Mouse (Mus musculus) forebrain, embryonic 15.5 days (tissue): Measurements from ENCODE around the gene Prr23a1. TPM values are rescaled to one million over a fixed set of nuclear protein-coding genes. Genes with fewer than 3 reads are reported as not detected.
"Not testable (repeated sequence)": the region's sequence is repeated elsewhere in the genome, so short reads cannot be mapped to it uniquely, and the experiment has no call there.

Source experiments
- ATAC-seq: fragments of 200-750 bp; cut with Nextera tagmentation; replicated peaks from 2 replicates; pipeline ENCODE4 v1.8.0; 2017; ENCODE audit warnings: mild to moderate bottlenecking, moderate TSS enrichment, moderate library complexity
- H3K27ac ChIP-seq: fragments of 300-500 bp; sonication (generic); replicated peaks from 2 replicates; pipeline ENCODE4 v1.5.1; 2015; ENCODE audit warnings: mild to moderate bottlenecking, inconsistent platforms
- H3K27me3 ChIP-seq: fragments of 300-500 bp; sonication (generic); 2 replicates; pipeline ENCODE4 v1.6.1; 2015; ENCODE audit warnings: inconsistent platforms
- H3K36me3 ChIP-seq: fragments of 300-500 bp; sonication (generic); 2 replicates; pipeline ENCODE4 v1.6.1; 2015; ENCODE audit warnings: mild to moderate bottlenecking, inconsistent platforms
- H3K4me1 ChIP-seq: fragments of 300-500 bp; sonication (generic); 2 replicates; pipeline ENCODE4 v1.6.1; 2015; ENCODE audit warnings: inconsistent platforms
- H3K4me2 ChIP-seq: fragments of 300-500 bp; sonication (generic); replicated peaks from 2 replicates; pipeline ENCODE4 v1.6.1; 2015; ENCODE audit warnings: mild to moderate bottlenecking, inconsistent platforms
- H3K4me3 ChIP-seq: fragments of 300-500 bp; sonication (generic); 2 replicates; pipeline ENCODE4 v1.5.1; 2015; ENCODE audit warnings: mild to moderate bottlenecking, inconsistent platforms
- H3K9ac ChIP-seq: fragments of 300-500 bp; sonication (generic); replicated peaks from 2 replicates; pipeline ENCODE4 v1.6.1; 2015; ENCODE audit warnings: mild to moderate bottlenecking, inconsistent platforms
- H3K9me3 ChIP-seq: fragments of 300-500 bp; sonication (generic); 2 replicates; pipeline ENCODE4 v1.6.1; 2016; ENCODE audit warnings: inconsistent platforms
- WGBS: fragments of 180-500 bp; shearing (Covaris S2); methylation state at CpG from one replicate; pipeline ENCODE4 v1.1.7; 2015; ENCODE audit warnings: mixed read lengths; 5-methylcytosine and 5-hydroxymethylcytosine counted together
- polyA plus RNA-seq: library from polyadenylated mRNA; unstranded; fragments of >200 nt; fragmentation: Nextera tagmentation; extraction: Ambion mirVana; gene quantifications from 2 replicates; pipeline ENCODE4 v1.2.1, GENCODE M21; 2015

The Prr23a1 gene
- polyA plus RNA-seq = 0.22 TPM in 1 of 2 replicates, not detected in the other

DNA sequence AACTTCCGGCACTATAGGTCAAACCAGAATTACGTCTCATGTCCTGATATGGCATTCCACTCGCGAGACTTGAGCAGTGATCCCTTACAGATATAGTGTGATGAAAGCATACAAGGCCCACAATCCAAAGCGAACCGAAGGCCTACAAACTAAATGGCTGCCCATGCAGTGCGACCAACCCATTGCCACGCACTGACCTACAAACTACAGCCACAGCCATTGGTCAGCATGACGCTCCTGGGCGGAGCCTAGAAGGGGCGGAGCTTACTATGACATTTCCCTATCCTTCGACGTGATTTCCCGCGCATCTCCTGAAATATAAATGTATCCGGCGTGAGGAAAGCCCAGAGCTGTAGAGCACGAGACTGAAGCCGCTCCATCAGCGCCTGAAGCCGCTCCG lies at the start of gene Prr23a1:
TSS of gene Prr23a1 (plus strand) at position 387 of the 400 bp plus-strand sequence.
- no peak for ATAC-seq
- Histone ChIP-seq H3K4me2 (peak within 1 kb of the TSS; percentile 25), H3K4me3 (peak within 1 kb of the TSS; percentile 15), H3K27ac (no peak within 1 kb of the TSS), H3K36me3 (no peaks in the 10 kb centered on the region), H3K27me3 (no peaks in the 10 kb centered on the region), H3K9ac (no peak within 1 kb of the TSS), H3K4me1 (no peaks in the 10 kb centered on the region), H3K9me3 (no peaks in the 10 kb centered on the region)
- 60% methylated on average over 22 of the region's 22 CpGs for WGBS

DNA sequence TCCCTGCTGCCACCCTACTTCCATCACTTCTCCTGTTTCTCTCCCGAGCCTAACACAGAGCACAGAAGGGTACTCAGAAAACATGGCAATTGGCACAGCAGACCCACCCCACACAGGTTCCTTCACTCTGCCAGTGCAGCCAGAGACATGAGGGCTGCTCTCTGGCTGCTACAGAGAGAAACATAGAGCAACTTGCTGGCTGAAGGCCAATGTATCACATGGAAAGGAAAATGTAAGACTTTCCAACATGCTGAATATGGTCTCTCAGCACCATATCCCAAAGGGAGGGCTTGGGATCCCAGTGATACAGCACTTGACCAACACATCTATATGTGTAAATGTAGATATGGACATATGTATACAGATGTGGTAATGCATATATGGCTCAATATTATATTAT lies 43.3 kb upstream of the Prr23a1 start:
- H3K4me1 ChIP-seq = no peaks in the 10 kb centered on the region
- no peaks in the 10 kb centered on the region for H3K9me3 ChIP-seq
- H3K27me3 ChIP-seq = no peaks in the 10 kb centered on the region
- 50% methylated on average over 1 of the region's 1 CpGs for WGBS
- H3K4me3 ChIP-seq = no peak overlapping the region
- no peak overlapping the region for H3K27ac ChIP-seq
- H3K9ac ChIP-seq = no peak overlapping the region
- H3K36me3 ChIP-seq = no peaks in the 10 kb centered on the region
- ATAC-seq = no peak
- no peak overlapping the region for H3K4me2 ChIP-seq

DNA sequence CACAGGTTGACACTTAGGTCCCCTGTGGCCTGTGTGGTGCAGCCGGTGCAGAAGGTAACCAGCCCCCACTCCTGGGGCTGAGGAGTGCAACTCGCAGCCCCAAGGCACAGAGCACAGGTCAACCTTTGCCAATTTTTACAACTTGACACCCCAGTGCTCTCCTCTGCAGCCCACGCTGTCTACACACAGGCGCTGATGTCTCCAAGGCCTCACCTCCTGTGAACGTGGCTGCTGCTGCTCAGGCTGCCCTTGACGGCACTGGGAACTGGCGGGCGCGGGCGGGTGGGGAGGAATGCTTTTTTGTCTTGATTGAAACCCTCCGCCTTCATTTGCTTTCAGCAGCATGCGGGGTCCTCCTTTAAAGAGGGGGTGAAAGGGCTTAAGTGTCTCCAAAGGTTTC lies 38.3 kb upstream of the Prr23a1 start:
- Histone ChIP-seq H3K4me1 (no peaks in the 10 kb centered on the region), H3K4me2 (no peak overlapping the region), H3K9me3 (no peaks in the 10 kb centered on the region), H3K9ac (no peak overlapping the region), H3K27ac (no peak overlapping the region), H3K4me3 (no peak overlapping the region), H3K36me3 (no peaks in the 10 kb centered on the region), H3K27me3 (no peaks in the 10 kb centered on the region)
- WGBS = 49% methylated on average over 12 of the region's 12 CpGs
- ATAC-seq = no peak

DNA sequence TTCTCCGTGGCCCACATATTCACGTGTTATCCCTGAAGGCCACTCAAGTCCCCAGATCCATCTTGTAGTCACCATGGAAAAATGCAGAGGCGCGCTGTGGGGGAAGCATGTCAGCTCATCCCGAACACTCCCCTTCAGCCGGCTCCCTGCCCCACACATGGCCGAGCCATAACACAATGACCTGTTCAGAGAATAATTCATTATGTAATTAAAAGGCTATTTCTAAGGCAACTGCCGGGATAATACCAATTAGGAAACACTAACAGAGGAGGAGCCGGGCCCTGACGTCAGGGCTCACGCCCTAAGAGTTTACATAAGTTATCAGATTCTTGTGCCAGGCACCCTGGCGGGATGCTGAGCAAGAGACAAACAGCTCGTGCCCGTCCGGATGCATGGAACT lies 36.8 kb upstream of the Prr23a1 start:
- Histone ChIP-seq H3K4me2 (no peak overlapping the region), H3K27me3 (no peaks in the 10 kb centered on the region), H3K4me1 (no peaks in the 10 kb centered on the region), H3K36me3 (no peaks in the 10 kb centered on the region), H3K9ac (no peak overlapping the region), H3K27ac (no peak overlapping the region), H3K4me3 (no peak overlapping the region), H3K9me3 (no peaks in the 10 kb centered on the region)
- 58% methylated on average over 15 of the region's 15 CpGs for WGBS
- ATAC-seq = no peak

DNA sequence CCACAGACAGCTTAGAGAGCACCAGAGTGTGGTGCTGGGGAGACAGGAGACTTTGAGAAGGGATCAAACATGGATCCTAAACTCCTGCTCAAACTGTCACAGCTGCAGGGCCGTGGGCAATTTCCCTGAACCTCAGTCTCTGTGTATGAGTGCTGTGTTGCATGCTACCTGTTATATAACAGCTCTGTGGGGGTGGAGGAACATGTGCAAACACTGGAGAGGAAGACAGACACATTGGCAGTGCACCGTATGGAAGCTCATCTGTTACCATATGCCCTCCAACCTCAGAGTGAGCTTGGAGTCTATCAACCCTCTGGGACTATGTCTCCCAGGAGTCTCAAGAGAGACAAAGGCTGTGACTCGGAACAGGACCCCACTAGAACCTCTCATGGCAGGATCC lies 36.4 kb upstream of the Prr23a1 start:
- Histone ChIP-seq H3K4me3 (no peak overlapping the region), H3K27me3 (no peaks in the 10 kb centered on the region), H3K4me2 (no peak overlapping the region), H3K4me1 (no peaks in the 10 kb centered on the region), H3K27ac (no peak overlapping the region), H3K9me3 (no peaks in the 10 kb centered on the region), H3K36me3 (no peaks in the 10 kb centered on the region), H3K9ac (no peak overlapping the region)
- ATAC-seq = no peak
- WGBS = 78% methylated on average over 3 of the region's 3 CpGs

DNA sequence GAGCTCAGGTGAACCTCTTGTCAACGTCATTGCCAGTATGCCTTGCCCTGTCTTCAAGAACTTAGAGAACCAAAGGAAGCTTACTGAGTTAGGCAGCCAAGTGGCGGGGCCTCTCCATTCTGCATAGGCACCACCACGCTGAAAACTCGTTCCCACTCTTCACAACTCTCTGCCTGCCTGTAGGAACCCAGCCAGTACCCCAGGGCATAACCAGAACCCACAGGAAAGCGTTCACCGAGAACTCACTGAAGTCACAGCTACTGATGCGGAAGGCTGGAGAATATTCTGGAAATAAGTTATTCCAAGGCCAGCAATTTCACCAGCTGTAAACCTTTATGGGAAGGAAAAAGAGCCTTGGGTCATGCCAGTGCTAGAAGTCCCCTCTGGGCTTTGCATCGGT lies 34.7 kb upstream of the Prr23a1 start:
- Histone ChIP-seq H3K9ac (no peak overlapping the region), H3K9me3 (no peaks in the 10 kb centered on the region), H3K4me3 (no peak overlapping the region), H3K4me2 (no peak overlapping the region), H3K36me3 (no peaks in the 10 kb centered on the region), H3K27ac (no peak overlapping the region), H3K4me1 (no peaks in the 10 kb centered on the region), H3K27me3 (no peaks in the 10 kb centered on the region)
- 88% methylated on average over 8 of the region's 8 CpGs for WGBS
- no peak for ATAC-seq

DNA sequence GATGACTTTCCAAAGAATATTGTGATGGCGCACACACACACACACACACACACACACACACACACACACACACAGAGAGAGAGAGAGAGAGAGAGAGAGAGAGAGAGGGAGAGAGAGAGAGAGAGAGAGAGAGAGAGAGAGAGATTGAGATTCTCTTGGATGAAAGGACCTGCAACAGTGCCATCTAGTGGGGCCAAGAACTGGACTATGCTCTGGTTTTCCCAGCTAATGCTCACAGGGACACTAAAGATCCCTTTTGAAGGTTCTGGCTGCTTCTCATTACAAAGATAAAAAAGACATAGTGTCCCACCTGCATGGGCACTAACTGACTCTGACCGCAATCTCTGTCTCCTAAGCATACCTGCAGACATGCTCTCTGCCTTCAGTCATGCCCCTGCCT lies 32.8 kb upstream of the Prr23a1 start:
- not testable (repeated sequence) for H3K4me2 ChIP-seq, H3K9ac ChIP-seq, H3K27me3 ChIP-seq, H3K4me1 ChIP-seq, H3K9me3 ChIP-seq, H3K36me3 ChIP-seq, H3K4me3 ChIP-seq, ATAC-seq, H3K27ac ChIP-seq
- WGBS = 83% methylated on average over 1 of the region's 2 CpGs

DNA sequence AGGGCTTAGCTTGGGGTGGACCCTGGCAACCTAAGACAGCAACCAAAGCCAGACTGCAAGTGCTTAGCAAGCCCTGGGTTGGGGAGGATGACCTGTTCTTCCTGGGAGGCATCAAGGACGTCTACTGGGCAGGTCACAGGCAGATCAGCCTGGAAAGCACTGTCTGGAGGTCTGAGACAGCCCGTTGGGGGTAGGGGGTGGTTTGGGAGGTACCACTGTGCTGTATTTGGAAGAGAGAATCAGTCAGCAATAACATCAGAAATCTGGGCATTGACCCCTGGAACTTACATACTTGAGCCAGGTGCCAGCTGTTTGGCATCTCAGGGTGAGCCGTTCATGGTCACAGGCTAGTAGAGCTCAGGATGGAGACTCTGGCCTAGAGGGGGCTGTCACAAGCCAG lies 26.2 kb upstream of the Prr23a1 start:
- no peak overlapping the region for H3K27ac ChIP-seq
- H3K4me1 ChIP-seq = no peaks in the 10 kb centered on the region
- no peak overlapping the region for H3K4me3 ChIP-seq
- no peaks in the 10 kb centered on the region for H3K27me3 ChIP-seq
- no peaks in the 10 kb centered on the region for H3K36me3 ChIP-seq
- no peak for ATAC-seq
- WGBS = 74% methylated on average over 3 of the region's 3 CpGs
- H3K9me3 ChIP-seq = no peaks in the 10 kb centered on the region
- H3K4me2 ChIP-seq = no peak overlapping the region
- no peak overlapping the region for H3K9ac ChIP-seq

DNA sequence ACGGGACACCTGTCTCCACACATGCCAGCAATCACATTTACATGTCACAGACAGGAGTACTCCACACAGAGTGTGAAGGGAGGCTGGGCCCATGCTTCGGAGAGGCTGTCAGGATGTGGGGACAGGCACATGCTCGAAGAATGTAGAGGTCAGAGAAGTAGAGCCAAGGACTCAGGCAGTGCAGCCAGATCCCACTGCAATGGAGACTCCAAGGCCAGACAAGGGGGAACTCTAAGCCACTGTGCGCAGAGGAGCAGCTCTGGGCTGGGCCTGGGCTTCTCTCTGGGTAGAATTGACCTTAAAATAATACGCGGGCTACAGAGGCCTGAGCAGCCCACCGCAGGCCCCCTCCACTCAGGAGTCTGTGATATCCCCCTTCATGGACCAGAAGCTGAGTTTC lies 24.7 kb upstream of the Prr23a1 start:
- Histone ChIP-seq H3K36me3 (no peaks in the 10 kb centered on the region), H3K9me3 (no peaks in the 10 kb centered on the region), H3K9ac (no peak overlapping the region), H3K4me3 (no peak overlapping the region), H3K27ac (no peak overlapping the region), H3K4me1 (no peaks in the 10 kb centered on the region), H3K4me2 (no peak overlapping the region), H3K27me3 (no peaks in the 10 kb centered on the region)
- no peak for ATAC-seq
- WGBS = 88% methylated on average over 7 of the region's 7 CpGs

DNA sequence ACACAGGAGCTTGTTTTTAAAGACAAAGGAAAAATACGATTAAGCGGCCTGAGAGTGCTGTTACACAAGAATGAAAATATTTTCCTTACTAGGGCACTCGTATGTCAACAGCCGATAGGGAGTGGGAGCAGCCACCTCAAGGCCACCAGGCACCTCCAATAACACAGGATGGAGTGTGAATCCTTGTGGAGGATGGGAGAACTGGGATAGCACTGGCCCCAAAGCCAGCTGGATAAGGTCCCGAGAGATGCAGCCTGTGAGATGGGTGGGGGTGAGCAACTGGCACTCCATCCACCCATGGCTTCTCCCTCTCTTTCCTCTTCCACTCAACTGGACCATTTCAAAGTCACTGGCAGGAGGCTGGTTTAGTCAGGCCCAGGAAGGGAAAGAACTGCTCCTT lies 23.3 kb upstream of the Prr23a1 start:
- no peaks in the 10 kb centered on the region for H3K9me3 ChIP-seq
- H3K27ac ChIP-seq = no peak overlapping the region
- no peaks in the 10 kb centered on the region for H3K36me3 ChIP-seq
- H3K4me3 ChIP-seq = no peak overlapping the region
- WGBS = 88% methylated on average over 5 of the region's 5 CpGs
- no peaks in the 10 kb centered on the region for H3K4me1 ChIP-seq
- no peak for ATAC-seq
- H3K4me2 ChIP-seq = no peak overlapping the region
- no peak overlapping the region for H3K9ac ChIP-seq
- no peaks in the 10 kb centered on the region for H3K27me3 ChIP-seq

DNA sequence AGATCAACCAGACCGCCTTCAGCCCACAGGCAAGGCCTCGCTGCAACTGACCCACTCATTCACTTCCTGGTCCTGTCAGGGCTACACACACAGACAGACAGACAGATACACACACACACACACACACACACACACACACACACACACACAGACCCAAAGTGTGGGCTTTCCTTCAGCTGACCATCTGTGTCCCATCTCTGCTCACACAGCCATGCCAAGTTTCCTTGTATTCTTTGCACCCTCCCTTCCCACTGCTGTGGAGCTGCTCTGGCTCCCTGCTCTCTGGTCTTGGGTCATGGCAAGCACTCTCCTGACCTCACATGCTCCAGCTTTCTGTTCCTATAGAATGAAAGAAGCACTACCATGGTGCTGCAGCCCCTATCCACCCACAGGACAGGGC lies 22.8 kb upstream of the Prr23a1 start:
- Histone ChIP-seq H3K27ac (no peak overlapping the region), H3K27me3 (no peaks in the 10 kb centered on the region), H3K4me3 (no peak overlapping the region), H3K9me3 (no peaks in the 10 kb centered on the region), H3K4me1 (no peaks in the 10 kb centered on the region), H3K9ac (no peak overlapping the region), H3K4me2 (no peak overlapping the region), H3K36me3 (no peaks in the 10 kb centered on the region)
- whole genome bisulfite sequencing = 92% methylated on average over 2 of the region's 2 CpGs
- ATAC-seq = no peak

DNA sequence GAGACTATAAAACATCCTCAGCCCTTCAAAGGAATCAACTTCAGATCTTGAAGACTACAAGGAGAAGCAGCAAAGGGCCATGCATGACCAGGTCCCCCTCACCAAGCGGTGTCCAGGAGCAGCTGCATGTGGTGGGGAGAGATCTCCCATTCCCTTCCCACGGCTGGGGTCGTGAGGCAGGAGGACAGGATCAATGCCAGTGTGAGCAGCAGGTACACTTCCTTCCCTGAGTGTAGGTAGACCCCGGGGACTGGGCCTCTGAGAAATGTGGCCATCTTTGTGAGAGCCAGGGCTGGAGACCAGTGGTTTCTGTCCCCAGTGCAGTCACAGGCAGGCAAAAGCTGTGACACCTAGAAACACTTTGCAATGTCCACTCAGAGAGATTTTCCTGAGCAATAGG lies 21.8 kb upstream of the Prr23a1 start:
- no peak overlapping the region for H3K27ac ChIP-seq
- ATAC-seq = no peak
- H3K36me3 ChIP-seq = no peaks in the 10 kb centered on the region
- no peaks in the 10 kb centered on the region for H3K27me3 ChIP-seq
- no peak overlapping the region for H3K4me3 ChIP-seq
- H3K4me1 ChIP-seq = no peaks in the 10 kb centered on the region
- H3K9me3 ChIP-seq = no peaks in the 10 kb centered on the region
- no peak overlapping the region for H3K9ac ChIP-seq
- 88% methylated on average over 4 of the region's 4 CpGs for WGBS
- no peak overlapping the region for H3K4me2 ChIP-seq

DNA sequence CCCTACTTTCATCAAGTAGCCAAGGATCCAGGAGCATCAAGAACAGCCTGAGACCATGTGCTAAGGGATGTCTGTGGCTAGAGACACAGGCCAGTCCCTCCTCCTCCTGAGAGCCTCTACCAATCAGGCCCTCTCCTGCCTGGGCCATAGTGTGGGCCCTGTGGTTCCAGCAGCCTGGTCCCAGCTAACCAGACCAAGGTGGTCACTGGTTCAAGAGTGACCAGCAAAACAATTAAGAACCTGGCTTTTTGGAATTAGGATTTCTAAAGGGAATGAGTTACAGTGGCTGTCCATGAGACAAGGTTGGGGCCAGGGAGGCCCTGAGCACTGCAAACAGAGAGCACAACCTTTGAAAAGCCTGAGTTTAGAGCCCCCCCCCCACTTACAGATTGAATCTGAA lies 21.2 kb upstream of the Prr23a1 start:
- no peak for ATAC-seq
- Histone ChIP-seq H3K27me3 (no peaks in the 10 kb centered on the region), H3K4me1 (no peaks in the 10 kb centered on the region), H3K9ac (no peak overlapping the region), H3K4me2 (no peak overlapping the region), H3K27ac (no peak overlapping the region), H3K9me3 (no peaks in the 10 kb centered on the region), H3K4me3 (no peak overlapping the region), H3K36me3 (no peaks in the 10 kb centered on the region)
